Mouse (Mus musculus) layer of hippocampus, postnatal 10 days (tissue): ENCODE data around the gene Dock9. TPM values are rescaled to one million over a fixed set of nuclear protein-coding genes. Genes with fewer than 3 reads are reported as not detected.
A peak's percentile ranks its signal among the peaks of the same experiment; 100 is the strongest.

ENCODE experiments used
- DNase-seq, 2 experiments: peaks; one replicate each; pipeline ENCODE4 v3.0.0; 2021; ENCODE audit warnings: low spot score in 2 of 2
- long read RNA-seq: library from polyadenylated mRNA; stranded (forward); transcript quantifications from one replicate; pipeline ENCODE4 v2.0.0, GENCODE M21; 2023
- total RNA-seq, 2 experiments: library from RNA; stranded (reverse); gene quantifications; 2 replicates each; pipeline ENCODE4 v1.2.3; 2021

Gene Dock9
- 100 to 1,000 TPM; 246 to 254 TPM for total RNA-seq
- long read RNA-seq, partial matches to known transcripts = 2 of 23 reads
- long read RNA-seq, other reads (novel, unspliced or antisense) = 21 of 23 reads

DNA sequence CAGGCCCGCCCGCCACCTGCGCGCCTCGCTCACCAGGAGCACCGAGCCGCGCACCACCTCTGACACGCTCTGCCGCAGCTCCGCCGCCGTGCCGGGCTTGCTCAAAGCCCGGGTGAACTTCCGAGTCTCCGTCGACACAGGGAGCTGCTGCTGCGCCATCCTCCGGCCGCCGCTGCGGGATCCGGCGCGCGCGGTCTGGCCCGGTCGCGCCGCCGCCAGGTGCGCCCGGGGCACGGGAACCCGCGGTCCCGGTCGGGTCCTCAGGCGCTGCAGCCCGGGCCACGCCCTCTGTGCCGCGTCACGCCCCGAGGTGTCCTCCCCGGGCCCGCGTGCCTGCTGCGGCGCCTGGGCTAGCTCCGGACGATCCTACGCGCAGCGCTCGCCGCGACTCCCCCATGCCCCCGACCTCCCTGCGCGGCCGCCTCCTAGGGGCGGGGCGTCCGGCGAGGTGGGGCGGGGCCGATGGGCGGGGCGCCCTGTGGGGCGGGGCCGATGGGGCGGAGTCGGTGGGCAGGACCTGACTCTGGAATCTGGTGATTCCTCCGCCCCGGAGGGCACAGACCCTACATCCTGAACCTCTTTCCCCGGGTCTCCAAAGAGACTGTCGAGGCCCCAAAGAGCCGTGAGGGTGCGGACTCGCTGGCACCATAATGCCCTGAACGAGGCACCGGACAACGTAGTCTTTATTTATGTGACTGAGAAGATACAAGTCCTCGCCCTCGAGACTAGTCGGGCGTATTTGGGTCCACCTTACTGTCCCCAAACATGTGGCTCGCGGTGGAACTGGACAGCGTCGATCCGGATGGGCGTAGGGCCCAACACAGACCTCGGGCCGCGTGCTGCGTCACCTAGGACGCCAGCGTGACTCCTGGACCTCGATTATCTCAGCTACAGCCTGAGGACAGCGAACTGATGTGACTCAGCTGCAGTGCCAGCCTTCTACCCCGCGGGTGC, at the start of gene Dock9:
TSS of gene Dock9 (minus strand) at position 381 of the 954 bp plus-strand sequence.
- DNase-seq = peak; percentile 76 to 85

- DNase-seq = no peak
Observed at GRCm38 (mm10) chr14:121844486-121844885, 46.8 kb upstream of the Dock9 start.

DNA sequence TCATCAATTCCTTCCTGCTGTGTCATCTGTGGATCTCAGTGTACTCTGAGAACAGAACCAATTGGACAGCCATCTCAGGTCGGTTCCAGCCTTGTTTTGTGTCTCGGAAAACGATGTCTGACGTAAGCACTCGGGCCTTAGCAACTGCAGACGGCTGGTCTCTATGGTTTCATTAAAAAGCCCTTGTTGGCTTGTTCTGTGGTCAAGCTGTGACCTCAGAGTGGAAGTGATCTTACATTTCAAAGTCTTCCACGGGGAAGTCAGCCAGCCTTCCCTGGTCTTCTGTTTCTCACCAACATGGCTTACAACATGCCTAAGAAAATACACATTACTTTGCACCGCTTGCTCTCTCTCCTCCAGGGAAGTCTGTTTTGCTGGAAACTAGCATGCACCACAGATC, 42.6 kb upstream of the Dock9 start:
- DNase-seq = no peak

GRCm38 (mm10) chr14:121838161-121838560, 40.5 kb upstream of the Dock9 start:
- DNase-seq = no peak

GRCm38 (mm10) chr14:121833001-121833520, 35.4 kb upstream of the Dock9 start:
- DNase-seq = no peak

GRCm38 (mm10) chr14:121829816-121830442, 32.3 kb upstream of the Dock9 start:
- no peak for DNase-seq

DNA sequence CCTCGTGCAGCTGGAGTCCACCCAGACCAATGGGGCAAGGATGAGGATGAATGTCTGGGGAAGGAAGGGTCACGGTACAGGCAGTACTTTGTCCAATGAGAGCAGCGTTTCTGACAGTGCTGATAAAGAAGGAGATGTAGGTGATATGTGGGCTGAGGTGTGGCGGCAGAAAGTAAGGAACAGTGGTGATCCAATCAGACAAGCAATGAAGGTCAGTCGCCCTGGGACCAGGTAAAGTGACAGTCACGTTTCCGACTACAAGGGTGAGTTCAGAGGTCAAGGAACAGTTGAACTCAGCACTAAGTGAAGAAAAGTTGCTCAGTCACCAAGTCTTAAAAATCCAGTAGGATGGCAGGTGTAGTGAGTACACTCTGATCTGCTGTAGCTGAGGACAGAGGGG, 29.5 kb upstream of the Dock9 start:
- DNase-seq = no peak

- DNase-seq = no peak
Observed at GRCm38 (mm10) chr14:121825521-121826445, 28.1 kb upstream of the Dock9 start.

GRCm38 (mm10) chr14:121824322-121825103, 26.9 kb upstream of the Dock9 start:
- no peak for DNase-seq

DNA sequence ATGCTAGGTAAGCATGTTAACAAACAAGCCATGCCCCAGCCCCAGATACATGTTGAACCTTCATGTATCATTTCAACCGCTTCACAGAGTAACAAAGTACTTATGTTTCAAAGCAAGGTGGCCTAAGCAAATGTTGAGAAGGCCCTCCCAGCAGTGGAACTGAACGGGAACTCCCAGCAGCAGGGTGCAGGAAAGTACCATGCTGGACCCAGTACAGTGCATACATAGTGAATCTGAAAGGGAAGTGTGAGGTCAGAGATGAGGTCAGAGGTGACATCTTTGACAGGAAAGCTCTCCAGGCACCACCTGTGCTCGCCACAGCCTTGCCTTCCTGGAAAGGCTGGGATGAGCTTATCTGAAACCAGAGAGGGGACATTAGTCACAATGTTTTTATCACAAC, 25.4 kb upstream of the Dock9 start:
- DNase-seq = no peak

DNA sequence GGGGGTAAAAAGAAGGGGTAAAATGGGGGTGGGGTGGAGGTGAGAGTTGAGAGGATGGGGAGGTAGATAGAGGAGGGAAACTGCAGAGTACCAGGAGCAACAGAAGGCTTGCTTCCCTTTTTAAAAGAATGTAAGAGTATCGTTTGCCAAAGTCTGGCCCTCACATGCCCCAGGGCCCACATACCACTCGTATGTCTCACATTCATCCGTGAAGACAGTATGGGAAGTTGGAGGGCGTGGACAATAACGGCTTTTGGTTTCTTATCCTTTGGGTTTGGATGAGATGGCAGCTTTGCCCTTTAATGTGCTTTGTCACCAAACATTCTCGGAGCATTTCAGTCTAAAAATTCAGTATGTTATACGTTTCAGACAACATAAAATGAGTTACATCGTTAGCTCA, 24.9 kb upstream of the Dock9 start:
- no peak for DNase-seq

- DNase-seq = no peak
Observed at GRCm38 (mm10) chr14:121806791-121807190, 9.2 kb upstream of the Dock9 start.

DNA sequence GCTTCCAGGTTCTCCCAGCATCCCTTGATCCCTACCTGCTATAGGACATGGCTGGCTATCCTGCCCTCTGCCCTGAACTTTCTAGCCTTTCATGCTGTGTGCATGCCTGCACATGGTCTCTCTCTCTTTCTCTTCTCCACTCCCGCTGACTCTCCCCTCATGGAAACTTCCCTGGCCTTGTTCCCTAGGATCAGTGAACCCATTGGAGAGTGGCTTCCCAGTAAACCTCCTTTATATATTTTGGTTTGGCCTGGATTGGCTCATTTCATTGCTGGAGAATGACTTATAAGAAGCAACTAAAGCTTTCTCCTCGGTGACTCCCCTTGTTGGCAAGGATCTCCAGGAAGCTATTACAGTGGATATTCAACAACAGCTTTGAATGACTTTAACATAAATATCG, 8.7 kb upstream of the Dock9 start:
- no peak for DNase-seq

- DNase-seq = no peak
Observed at GRCm38 (mm10) chr14:121804461-121804860, 6.8 kb upstream of the Dock9 start.

DNA sequence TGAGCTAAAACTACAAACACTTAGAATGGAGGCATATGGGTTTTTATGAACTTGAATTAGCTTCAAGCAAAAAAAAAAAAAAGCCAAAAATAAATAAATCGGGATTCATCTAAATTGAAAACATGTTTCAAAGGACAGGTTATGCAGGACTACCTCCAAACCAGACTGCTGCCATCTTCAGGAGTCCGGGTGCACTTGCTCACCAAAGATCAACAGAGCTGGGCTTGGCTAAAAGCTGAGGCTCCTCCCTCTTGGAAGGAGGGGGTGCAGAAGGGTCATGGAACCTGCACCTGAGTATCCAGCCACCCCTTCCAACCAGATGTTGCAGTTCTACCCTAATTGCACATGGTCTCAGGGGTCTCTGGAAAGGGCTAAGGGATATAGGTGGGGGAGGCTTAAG, 3.3 kb upstream of the Dock9 start:
- no peak for DNase-seq

DNA sequence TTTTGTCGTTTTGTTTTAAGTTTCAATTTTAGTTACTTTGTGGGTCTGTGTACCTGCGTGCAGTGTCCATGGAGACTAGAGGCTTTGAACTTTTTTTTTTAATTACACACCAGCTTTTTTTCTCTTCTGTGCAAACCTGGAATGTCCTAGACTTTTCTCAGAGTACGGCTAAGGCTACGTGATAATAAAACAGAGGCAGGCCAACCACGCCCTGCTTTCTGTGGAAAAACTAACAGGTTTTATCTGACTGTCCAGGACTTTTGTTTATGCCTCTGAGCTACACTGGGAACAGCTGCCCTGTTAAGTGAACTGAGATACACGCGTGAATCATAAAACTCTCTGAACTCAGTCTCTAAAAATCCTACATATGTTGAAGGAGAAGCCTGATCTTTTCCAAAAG, 1.5 kb upstream of the Dock9 start:
- DNase-seq = no peak

DNA sequence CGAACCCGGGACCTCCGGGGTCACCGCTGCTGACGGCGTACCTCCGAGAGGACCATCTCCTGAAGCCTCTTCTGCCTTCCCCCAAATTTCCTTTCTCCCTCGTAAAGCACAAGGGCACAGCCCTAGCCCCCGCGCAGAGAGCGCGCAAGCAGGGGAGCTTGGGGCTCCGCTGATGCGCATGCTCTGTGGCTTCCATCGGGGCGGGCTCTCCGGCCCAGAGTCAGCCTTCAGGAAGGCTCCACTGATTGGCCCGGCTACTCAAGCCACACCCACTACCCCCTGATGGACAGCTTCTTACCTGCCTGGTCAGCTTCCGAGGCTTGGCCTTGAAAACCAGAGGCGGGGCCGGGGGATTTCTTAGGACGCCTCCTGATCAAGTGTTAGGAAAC, 768 bp upstream of the Dock9 start:
- DNase-seq = peak; percentile 84 to 89

DNA sequence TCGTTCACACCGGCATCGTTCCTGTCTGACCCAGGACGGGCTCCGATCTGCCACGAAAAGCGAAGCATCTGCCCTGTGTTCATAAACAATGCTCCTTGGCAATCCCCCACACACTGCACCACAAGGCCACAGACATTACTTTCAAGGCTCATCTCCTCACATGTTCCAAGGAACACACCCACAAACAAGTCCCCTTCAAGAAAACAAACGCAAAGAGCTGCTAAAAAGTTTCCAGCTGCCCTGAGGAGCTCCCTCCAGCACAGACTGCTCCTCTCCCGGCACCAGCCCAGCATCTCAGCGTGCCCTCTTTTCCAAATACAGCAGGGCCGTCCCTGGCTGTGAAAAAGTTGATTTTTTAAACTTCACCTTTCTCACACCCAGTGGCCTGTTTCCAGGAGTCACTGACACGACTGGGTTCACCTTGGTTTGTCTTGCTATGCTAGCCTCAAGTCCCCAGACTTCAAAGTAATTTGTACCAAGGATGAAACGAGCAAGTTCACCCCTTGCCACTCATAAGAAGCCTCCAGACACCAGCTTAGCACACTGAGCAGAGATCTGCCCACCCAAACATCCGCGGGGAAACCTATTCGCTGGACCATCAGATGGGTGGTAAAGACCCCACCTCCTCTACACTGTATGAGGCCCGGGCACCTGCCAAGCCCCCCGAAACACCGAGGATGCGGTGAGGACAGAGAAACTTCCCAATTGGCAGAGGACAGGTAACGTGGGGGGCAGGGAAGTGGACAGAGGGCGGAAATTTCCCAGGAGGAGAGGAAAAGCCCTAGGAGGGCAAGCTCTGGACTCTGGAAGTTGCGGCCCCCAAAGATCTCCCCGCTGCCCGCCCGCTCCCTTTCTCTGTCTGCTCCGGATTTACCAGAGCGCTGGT, 823 bp downstream of the Dock9 start:
- peak in 1 of 2 experiments; percentile 24 for DNase-seq

DNA sequence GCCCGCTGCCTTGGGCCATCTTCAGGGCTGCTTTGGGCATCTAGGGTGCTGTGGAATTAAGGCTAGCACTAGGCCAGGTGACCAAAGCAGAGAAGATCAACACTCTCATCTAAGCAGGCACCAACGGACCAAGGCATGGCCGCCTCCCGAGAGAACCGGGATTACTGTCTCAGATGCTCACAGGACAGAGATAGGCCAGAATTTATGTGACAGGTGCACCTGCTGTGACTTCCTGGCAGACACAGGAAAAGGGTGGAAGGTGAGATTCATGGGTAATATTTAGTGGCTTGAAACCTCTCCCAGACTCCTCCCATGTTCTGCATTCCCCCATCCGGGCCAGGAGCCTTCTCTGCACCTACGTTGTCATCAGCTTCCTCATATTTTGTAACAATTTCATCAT, 2.1 kb downstream of the Dock9 start:
- DNase-seq = no peak
